Mouse (Mus musculus): Measurements from ENCODE around the gene Myo1b.

DNA sequence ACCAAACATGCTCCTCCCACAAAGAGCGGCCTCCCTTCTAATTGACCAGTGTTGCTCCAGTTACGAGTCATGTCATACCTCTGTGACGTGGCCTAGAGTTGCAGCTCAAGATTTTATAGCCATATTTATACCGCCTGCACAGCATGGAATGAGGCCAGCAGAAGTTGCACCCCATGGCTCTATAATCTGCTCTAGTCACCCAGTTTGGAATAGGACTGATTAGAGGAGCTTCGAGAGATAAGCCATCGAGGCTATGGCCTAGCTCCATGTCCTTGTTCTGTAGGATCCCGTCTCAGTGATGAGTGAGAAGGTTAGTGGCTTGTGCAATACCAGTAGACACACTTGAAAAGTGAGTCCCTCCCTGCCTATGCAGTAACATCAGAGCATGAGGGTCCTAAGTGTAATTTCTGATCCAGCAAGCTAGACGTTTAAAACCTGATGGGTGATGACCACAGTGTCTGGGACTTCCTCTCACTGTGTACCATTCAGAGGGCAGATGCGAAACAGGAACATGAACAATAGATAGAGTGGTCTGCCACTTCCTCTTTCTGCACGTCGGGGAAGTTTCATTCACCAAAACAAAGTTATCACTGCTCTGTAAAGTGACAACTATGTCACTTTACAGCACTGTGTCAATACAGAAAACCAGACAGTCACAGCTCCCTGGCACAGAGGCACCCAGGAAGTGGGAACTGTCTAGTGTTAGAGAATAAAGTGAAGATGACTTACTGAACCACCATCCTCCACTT, 18.5 kb upstream of the Myo1b start:
- TF ChIP-seq CTCF (IDR thresholded peaks at IDR 0.05) (no peak), POLR2A (IDR thresholded peaks at IDR 0.05; ENCODE audit: insufficient read depth, low read depth, low read length) (no peak), EP300 (IDR thresholded peaks at IDR 0.05; ENCODE audit: insufficient read depth, low read depth, low read length) (no peak)
